Mouse (Mus musculus): ENCODE data around the gene Vstm5. TPM values are rescaled to one million over a fixed set of nuclear protein-coding genes. Genes with fewer than 3 reads are reported as not detected.
"Not testable (repeated sequence)": the region's sequence is repeated elsewhere in the genome, so short reads cannot be mapped to it uniquely, and the experiment has no call there.

Vstm5 gene
- total RNA-seq (2015; ENCODE audit: low replicate concordance) (not detected in 2 replicates), total RNA-seq (2017; ENCODE audit: low replicate concordance) (not detected in 2 replicates)

DNA sequence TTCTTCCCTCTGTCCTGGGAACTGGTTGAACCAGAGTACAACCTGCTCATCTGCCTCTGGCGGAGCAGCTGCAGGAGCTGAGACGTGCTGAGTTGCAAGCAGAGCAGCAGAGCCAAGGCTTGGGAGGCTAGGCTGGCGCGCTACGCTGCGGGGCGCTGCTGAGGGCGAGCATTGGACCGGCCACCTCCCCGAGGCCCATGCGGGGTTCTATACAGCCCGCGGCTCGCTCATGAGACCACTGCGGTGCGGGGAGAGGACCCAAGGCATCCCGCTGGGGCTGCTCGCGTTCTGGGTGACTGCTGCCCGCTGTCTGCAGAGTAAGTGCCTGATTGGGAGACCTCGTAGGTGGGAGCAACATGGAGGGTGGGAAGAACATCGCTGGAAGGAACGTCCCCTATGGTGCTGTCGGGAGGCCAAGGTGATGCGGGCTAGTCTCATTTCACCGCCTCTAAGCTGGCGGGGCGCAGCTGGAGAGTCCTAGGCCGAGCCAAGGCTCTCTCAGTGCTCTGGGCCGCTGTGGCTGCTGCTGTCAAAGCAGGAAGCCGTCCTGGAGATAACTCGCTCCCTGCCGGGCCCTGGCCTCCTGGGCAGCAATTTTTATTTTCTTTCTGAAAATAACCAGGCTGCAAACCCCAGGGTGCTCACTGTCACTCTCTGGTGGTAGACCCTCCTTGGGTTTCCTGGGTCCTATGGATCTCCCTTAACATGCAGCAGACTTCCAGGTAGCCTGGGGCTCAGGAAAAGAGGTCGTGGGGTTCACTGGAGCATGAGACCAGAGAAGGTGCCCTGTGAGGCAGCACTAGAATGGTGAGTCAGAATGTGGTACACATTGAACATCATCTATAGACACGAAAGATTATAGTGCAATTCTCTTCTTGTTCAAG is at the start of gene Vstm5:
Vstm5 (plus strand) TSS at position 4 of the 884 bp plus-strand sequence.
- ATAC-seq (replicated peaks; ENCODE audit: low FRiP score, poor library complexity, severe bottlenecking) = no peak

DNA sequence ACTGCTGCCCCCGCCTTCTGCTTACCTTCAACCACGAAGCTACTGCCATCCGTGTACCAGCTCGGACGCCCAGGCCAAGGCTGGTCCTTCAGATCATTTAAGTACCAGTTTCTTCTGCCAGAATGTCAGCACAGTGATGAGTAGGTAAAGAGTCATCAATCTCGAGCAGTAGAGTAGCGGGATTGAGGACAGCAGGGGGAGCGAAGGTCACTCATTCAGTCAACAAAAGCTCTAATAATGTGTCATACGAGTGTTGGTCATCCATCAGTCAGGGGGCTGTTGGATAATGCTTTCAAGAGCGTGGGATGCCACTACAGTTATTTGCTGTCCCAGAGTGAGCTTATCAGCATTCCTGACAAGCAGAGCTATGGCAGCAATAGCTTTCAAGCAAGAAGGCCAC is 44.0 kb upstream of the Vstm5 start:
- not testable (repeated sequence) for ATAC-seq (replicated peaks; ENCODE audit: low FRiP score, poor library complexity, severe bottlenecking)

DNA sequence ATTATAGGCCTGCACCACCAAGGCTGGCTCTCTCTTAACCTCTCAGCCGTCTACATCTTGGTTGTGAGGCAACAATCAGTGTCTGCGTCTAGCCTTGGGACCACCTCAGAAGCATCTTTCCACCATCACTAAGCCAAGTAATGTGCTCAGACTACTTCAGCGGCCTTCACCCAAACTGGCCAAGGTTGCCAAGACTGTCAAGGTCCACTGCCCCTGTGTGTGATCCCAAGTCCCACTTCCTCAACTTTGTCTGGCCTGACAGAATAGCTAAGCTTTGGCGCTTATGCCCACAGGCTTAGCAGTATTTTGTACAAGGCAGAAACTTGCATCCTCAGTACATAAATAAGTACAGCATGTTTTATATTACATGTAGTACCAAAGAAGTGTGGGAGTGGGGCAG is 32.2 kb upstream of the Vstm5 start:
- no peak for ATAC-seq (replicated peaks; ENCODE audit: low FRiP score, poor library complexity, severe bottlenecking)

DNA sequence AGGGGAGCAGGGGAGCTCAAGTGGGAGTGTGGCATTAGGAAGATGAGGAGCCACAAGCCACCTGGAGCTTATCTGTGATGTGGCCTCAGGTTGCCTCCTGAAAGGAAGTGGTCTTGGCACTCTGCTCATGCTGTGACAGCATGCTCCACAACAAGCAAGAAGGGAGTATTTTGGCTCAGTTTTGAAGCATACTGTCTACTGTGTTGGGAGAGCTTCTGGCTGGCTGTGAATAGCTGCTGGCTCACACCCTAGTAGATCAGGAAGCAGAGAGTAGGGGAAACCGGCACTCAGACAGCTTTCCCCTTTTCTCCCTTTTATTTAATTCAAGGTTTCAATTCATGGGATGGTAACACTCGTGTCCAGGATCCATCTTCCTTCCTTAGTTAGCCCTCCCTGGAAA is 29.5 kb upstream of the Vstm5 start:
- ATAC-seq (replicated peaks; ENCODE audit: low FRiP score, poor library complexity, severe bottlenecking) = no peak

DNA sequence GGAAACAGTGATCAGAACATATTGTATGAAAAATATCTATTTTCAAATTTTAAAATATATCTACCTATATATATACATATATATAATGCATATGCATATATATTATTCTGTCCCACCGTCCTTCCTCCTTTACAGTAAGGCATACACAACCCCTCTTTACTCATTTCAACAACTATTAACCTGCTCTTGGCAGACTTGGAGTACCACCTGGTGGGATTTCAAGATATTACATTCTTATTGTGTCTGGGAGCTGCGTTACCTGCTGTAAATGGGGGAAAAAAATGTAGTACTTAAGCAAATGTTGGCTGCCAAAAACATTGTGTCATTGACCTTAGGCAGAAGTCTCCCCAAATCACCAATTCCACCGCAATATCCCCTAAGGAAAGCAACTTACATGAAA is 27.0 kb upstream of the Vstm5 start:
- no peak for ATAC-seq (replicated peaks; ENCODE audit: low FRiP score, poor library complexity, severe bottlenecking)

DNA sequence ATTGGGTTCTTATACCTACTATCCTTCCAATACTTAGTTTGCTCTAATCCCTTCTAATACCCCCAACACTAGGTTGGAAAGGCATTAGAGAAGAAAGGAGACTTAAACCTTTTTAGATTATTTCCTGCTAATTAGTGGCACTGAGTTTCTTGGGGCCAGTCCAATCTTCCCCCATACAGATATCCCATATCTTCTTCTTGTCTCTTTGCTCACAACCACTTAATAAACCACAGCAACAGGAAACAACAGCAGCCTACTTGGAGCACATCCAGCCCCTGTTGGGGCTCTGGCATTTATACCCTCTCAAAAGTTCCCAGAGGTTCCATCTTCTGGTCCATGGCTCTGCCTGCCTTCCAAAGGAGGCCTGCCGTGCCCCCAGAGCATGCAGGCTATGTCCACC is 25.1 kb upstream of the Vstm5 start:
- ATAC-seq (replicated peaks; ENCODE audit: low FRiP score, poor library complexity, severe bottlenecking) = no peak

DNA sequence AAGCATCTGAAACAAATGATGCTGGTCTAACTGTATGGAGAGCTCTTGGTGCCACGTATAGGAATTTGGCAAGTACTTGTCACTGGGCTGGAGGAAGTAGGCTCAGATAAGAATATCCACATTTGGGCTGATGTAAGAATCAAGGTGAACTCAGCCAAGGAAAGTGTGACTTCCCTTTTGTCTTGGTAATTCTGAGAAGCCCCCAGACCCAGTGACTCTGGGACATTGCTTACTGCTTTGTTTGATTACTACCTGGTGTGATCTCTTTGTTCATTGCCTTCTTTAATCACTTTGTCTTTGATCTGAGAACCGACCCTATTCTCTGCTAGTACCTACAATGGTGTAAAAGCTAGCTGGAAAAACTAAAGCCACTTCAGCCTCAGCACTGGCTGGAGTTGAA is 13.9 kb upstream of the Vstm5 start:
- no peak for ATAC-seq (replicated peaks; ENCODE audit: low FRiP score, poor library complexity, severe bottlenecking)

DNA sequence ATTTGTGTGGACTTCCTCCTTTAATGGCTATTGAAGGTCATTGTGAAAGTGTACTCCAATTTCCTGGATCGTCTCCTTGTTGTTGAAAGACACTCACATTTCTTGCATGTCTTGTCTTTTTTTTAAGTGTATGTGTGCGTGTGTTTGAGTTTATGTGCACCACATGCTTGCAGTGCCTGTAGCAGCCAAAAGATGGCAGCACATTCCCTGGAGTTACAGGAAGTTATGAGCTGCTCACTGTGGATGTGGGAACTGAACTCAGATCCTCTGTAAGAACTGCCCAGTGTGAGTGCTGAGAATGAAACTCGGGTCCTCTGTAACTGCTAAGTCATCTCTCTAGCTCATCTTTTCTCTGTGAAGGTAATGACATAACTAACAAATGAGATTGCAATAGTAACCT is 6.4 kb upstream of the Vstm5 start:
- ATAC-seq (replicated peaks; ENCODE audit: low FRiP score, poor library complexity, severe bottlenecking) = no peak

DNA sequence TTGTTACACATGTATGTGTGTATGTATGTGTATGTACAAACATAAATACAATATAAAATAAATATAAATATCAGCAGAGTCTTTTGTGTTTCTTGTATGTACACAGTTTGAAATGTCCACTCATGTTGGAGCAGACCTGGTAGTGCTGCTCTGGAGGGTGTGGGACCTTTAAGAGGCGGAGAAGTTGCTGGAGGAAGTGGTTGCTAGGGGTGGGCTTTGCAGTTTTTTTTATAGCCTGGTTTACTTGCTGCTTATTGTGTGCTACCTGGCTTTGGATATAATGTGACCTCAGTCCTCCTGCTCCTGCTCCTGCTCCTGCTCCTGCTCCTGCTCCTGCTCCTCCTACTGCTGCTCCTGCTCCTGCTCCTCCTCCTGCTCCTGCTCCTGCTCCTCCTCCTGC is 5.2 kb upstream of the Vstm5 start:
- ATAC-seq (replicated peaks; ENCODE audit: low FRiP score, poor library complexity, severe bottlenecking) = no peak

DNA sequence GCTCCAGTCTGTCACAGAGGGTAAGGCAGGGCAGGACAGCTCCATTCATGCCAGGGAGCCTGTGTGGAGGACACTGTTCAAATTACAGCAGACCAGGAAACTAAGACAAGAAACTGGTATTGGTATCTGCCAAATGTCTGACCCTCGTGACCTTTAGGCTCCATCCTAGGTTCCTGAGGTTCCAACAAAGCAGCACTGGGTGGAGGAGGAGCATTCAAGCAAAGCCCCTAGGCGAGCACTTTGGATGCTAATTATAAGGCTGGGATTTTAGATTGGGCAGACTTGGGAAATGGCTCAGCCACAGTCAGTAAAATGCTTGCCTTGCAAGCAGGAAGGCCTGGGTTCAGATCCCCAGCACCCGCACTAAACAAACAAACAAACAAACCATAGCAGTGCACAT is 2.9 kb upstream of the Vstm5 start:
- ATAC-seq (replicated peaks; ENCODE audit: low FRiP score, poor library complexity, severe bottlenecking) = no peak

DNA sequence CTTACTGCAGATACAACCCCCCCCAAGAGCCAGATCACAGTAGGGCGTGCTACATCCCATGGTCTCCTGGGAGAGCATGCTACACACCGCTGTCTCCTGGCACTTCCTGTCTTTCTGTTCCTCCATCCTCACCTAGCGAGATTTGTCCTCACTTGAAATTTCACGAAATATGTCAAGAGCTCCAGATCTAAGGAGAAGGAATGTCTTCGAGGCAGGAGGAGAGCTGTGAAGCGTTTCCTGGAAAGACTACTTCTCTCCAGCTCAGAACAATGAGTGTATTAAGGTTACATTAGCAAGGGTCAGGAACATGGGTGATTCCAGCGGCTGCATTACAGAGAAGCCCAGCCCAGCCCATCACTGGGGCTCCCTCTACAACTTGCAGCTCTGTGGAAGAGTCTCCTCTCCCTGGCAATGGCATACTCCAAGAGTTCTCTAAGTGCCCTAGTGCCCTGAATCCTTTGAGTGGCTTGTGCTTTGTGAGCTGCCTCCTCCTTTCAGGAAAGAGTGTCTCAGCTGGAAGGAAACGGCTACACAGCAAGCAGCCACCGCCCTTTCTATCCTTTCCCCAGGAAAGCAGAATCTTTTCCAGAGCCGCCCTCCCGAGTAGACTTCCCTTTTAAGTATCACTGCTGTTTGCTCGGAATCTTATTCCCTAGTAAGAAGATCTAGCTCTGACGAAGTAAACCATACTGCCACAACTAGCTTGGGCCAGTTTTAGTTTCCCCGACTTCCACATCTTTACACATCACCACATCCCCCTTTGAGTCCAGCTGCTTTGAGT is 1.1 kb upstream of the Vstm5 start:
- ATAC-seq (replicated peaks; ENCODE audit: low FRiP score, poor library complexity, severe bottlenecking) = no peak

DNA sequence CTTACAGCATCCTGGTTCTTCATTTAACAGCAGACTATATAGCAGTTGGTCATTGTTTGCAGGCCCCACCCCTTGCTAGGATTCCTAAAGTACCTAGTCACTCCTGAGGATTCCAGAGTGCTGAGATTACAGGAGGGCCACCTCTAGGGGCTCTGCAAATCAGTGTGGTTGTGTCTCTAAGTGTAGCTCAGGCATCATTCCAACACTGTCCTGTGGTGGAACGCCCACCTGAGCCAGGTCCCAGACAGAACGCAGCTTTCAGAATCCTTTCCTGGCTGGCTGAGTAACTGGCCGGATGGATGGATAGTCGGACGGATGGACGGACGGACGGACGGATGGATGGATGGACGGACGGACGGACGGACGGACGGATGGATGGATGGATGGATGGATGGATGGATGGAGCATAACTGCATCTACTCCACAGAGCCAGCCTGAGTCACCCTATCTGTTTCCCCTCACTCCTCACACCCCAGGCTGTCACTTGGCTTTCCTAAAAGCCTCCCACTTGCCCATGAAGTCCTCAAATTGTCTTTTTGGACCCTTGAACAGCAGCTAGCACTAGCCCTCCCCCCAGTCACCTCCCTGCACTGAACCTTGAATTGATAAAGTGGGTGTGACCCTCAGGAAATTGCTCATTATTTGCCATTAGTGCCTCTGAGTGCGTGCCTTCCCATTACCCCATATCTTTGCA is 401 bp upstream of the Vstm5 start:
- ATAC-seq (replicated peaks; ENCODE audit: low FRiP score, poor library complexity, severe bottlenecking) = no peak

DNA sequence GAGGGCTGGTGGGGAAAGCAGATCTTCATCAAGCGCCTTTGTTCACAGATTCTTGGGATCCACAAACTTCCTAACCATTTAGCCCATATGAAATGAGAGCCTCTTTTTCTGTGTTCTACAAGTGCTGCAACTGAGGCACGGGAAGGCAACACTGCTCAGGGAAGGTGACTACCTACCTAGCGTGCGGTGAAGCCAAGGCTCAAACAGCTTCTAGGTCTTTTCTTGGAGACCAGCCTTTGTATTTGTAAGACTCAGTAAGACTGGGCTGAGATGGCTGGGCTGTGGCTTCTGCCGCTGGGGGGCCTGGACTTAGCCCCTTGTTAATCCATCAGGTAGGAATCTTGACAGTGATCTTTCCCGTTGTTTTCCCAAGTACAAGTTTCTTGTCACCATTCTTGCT is 1.2 kb downstream of the Vstm5 start:
- no peak for ATAC-seq (replicated peaks; ENCODE audit: low FRiP score, poor library complexity, severe bottlenecking)

DNA sequence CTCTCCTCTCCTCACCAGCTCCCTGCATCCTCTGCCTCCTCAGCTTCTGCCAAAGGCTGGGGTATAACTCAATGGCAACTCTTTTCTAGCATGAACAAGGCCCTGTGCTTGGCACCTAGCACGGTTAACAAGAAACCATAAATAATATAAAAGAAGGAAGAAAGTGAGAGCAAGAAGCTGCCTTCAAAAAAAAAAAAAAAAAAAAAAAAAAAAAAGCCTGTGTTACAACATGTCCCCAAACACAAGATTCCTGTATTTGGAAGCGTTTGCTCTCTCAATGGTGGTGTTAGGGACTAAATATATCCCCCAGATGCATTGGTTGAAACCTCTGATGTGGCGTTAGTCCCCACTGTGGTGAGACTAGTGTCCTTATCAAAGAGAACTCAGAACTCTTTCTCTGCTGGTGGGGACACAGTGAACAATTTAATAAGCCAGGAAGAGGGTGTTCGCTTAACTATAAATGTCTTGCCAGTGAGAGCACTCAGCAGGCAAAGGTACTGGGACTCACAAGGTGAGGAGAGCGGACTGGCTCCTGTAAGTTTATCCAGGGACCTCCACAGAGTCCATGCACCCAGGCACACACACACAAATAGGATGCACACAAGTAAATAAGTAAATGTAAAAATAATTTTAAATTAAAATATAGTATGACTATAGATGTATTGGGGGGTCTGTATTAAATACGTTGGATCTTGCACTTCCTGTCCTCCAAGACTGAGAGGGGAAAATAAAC is 2.2 kb downstream of the Vstm5 start:
- no peak for ATAC-seq (replicated peaks; ENCODE audit: low FRiP score, poor library complexity, severe bottlenecking)

DNA sequence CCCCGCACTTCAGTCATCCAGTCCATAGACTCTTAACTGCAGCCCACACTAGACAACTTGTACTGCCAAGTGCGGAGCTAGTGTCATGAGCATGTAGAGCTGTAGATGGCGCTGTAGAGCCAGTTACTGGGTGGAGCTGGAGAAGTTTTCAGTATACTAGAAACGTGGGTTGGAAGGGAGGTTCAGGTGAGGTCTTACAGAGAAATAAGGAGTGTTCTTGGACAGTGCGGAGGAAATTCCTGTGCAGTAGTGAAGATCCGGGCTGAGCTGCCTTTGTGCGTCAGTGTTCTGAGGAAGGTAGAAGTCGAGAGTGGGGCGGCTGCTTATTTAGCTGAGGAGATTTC is 2.7 kb downstream of the Vstm5 start:
- ATAC-seq (replicated peaks; ENCODE audit: low FRiP score, poor library complexity, severe bottlenecking) = 0 out of 2 replicates have a peak, but pooled peaks have one; percentile 54

DNA sequence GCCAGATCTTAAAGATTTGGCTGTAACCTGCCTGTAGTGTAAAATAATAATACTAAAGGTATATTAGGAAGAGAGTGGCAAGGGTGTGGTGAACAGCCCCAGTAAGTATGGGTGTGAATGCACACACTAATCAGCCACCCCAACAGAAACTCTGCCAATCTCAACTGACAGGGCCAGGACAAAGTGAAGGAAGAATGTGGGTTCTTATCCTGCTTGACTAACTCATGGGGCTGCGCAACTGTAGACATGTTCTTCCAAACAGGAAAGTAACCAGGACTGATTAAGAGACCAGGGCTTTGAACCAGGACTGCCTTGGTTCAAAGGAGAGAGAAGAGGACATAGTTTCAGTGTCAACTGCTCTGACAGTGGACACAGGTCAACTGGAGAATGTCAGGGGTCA is 3.3 kb downstream of the Vstm5 start:
- no peak for ATAC-seq (replicated peaks; ENCODE audit: low FRiP score, poor library complexity, severe bottlenecking)

DNA sequence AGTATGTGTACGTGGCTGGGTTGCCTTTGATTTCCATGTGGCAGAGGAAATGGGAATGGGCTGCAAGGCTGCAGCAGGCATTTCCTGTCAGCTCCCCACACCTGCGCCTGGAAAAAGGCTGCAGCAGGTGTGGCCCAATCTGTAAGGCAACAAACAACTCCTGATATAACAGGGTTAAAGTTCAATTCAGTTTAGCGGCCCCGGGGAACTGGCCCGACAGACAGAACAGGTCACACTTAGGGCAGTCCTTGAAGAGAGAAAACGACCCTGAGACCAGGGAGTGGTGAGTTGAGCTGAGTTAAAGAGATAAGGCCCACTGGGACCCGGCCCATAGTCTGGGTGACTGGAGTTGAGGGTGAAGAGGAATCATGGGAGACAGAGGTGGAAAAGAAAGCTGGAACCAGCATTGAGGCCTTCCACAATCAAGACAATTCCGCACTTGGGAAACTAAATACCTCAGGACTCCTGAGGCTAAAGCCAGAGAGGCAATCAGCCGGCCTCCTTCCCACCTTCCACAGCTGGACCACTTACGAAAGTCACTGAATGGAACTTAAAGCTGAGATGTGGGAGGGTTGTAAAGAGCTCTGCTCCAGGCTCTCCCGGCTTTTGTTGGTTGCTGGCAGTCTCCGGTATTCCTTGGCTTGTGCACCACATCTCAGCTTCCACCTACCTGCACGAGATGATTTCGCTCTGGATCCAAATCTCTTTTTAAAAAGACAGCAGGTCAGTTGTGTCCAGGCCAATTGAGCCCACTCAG is 6.7 kb downstream of the Vstm5 start:
- ATAC-seq (replicated peaks; ENCODE audit: low FRiP score, poor library complexity, severe bottlenecking) = no peak

DNA sequence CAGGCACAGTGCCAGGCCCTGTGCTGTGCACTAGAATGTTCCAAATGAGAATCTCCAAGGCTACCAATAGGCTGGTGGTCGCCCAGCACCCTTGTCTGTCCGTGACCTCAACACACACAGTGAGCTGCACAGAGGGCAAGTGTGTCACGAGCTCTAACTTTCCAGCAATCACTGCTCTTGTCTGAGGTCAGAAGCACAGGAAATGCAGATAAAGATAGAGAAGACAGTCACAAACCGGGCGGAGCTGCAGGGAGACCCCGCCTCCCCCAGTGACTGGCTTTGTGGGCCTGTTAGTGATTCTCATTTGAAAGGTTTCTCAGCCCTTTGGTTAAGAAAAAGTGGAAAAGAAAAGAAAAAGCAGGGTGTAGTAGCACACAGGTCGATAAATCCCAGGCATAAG is 11.5 kb downstream of the Vstm5 start:
- ATAC-seq (replicated peaks; ENCODE audit: low FRiP score, poor library complexity, severe bottlenecking) = no peak

DNA sequence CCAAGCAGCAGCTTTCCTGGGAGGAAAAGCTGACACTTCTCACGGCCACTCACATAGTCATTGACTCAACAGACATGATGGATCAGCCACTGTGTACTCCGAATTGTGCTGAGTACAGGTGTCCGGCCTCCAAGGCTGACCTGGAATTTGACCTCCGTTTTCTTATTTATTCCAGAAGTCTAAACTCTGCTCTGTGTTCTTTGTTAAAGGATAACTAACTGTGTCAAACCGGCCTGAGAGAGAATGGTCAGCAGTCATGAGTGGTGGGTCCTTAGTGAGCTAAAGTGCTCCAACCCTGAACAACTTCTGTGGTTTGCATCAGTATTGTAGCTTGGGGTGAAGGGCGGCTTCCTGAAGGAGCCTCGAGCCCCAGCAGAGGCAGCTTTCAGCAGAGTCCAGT is 13.4 kb downstream of the Vstm5 start:
- ATAC-seq (replicated peaks; ENCODE audit: low FRiP score, poor library complexity, severe bottlenecking) = no peak
